Mouse (Mus musculus): ENCODE data around the gene Zfp750.

DNA sequence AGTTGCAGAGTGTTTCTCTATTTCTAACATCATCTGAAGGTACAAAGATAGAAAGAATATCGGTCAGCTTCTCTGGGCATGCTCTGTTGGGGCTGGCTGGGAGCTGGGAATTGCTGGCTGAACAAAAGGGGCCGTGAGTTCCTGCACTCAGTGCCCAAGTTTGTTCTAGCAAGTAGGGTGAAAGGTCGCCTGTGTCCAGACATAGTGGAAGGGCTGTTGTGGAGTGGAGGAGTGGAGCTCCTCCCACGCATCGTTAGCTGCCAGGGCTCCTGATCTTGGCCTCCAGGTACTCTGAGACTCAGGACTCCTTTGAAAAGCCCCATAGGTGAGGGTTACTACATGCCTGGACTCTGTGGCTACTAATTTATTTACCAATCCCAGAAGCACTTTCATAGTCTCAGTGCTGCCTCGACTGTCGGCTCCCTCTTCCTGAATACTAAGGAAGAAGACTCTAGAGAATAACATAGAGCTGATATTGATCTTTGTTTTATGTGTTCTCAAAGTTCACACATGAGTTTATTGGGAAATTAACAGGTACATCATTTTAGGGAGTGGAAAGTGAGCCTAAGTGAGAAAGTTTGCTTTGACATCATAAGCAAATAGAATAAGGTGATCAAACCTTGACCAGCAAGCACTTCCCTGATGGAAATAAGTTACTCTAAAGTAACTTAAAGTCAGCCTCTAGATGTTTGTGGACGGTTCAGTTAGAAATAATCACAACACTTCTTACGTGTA, 8.5 kb downstream of the Zfp750 start:
- no peak for TF ChIP-seq CTCF (IDR thresholded peaks at IDR 0.05; ENCODE audit: control insufficient read depth, insufficient read depth, low read length)
- TF ChIP-seq POLR2A (IDR thresholded peaks at IDR 0.05; ENCODE audit: borderline replicate concordance, control insufficient read depth, low read depth, low read length), result no peak
